Mouse (Mus musculus) skeletal muscle tissue, adult 2 months (tissue): ENCODE data around the gene Slc25a13.

ENCODE experiments used
- DNase-seq: peaks from one replicate; pipeline ENCODE4 v3.0.0-alpha.2; 2012; ENCODE audit warnings: low read depth, low spot score

Slc25a13 gene

GRCm38 (mm10) chr6:6216507-6217285 is at the start of gene Slc25a13:
Slc25a13 (minus strand) TSS chr6:6217173.
- peak; percentile 10 for DNase-seq

- DNase-seq, result no peak
Observed at GRCm38 (mm10) chr6:6265761-6266160, 48.8 kb upstream of the Slc25a13 start.

- no peak for DNase-seq
Observed at GRCm38 (mm10) chr6:6263293-6263911, 46.4 kb upstream of the Slc25a13 start.

- DNase-seq, result no peak
Observed at GRCm38 (mm10) chr6:6260917-6261316, 43.9 kb upstream of the Slc25a13 start.

GRCm38 (mm10) chr6:6248500-6248899 is 31.5 kb upstream of the Slc25a13 start:
- no peak for DNase-seq

GRCm38 (mm10) chr6:6243828-6244227 is 26.9 kb upstream of the Slc25a13 start:
- DNase-seq, result no peak

GRCm38 (mm10) chr6:6242114-6242513 is 25.1 kb upstream of the Slc25a13 start:
- peak; percentile 5 for DNase-seq

- DNase-seq, result no peak
Observed at GRCm38 (mm10) chr6:6236788-6237298, 19.9 kb upstream of the Slc25a13 start.

- no peak for DNase-seq
Observed at GRCm38 (mm10) chr6:6230262-6230661, 13.3 kb upstream of the Slc25a13 start.

GRCm38 (mm10) chr6:6222721-6223120 is 5.7 kb upstream of the Slc25a13 start:
- no peak for DNase-seq

- no peak for DNase-seq
Observed at GRCm38 (mm10) chr6:6220574-6220973, 3.6 kb upstream of the Slc25a13 start.

GRCm38 (mm10) chr6:6219661-6220370 is 2.8 kb upstream of the Slc25a13 start:
- DNase-seq, result no peak

GRCm38 (mm10) chr6:6217286-6217625 is 283 bp upstream of the Slc25a13 start:
- DNase-seq, result no peak

- DNase-seq, result no peak
Observed at GRCm38 (mm10) chr6:6216120-6216506, 860 bp downstream of the Slc25a13 start.

- no peak for DNase-seq
Observed at GRCm38 (mm10) chr6:6212360-6213310, 4.3 kb downstream of the Slc25a13 start.

GRCm38 (mm10) chr6:6211958-6212357 is 5.0 kb downstream of the Slc25a13 start:
- DNase-seq, result no peak

GRCm38 (mm10) chr6:6210637-6211036 is 6.3 kb downstream of the Slc25a13 start:
- no peak for DNase-seq

- DNase-seq, result no peak
Observed at GRCm38 (mm10) chr6:6208351-6209059, 8.5 kb downstream of the Slc25a13 start.

- DNase-seq, result no peak
Observed at GRCm38 (mm10) chr6:6207836-6208235, 9.1 kb downstream of the Slc25a13 start.

GRCm38 (mm10) chr6:6207395-6207794 is 9.6 kb downstream of the Slc25a13 start:
- DNase-seq, result no peak
